ENCODE assay signal across 8 mouse cellular contexts in genomic region chr17:24251320-24252069, GRCm38 (mm10). TPM values are rescaled to one million over a fixed set of nuclear protein-coding genes. Genes with fewer than 3 reads are reported as not detected.
A peak's percentile ranks its signal among the peaks of the same experiment; 100 is the strongest.
DNase-seq lines count a peak whose midpoint lies in the region; ATAC-seq lines count a peak whose summit lies in the region.

TSS of gene Ccnf (minus strand) at chr17:24251484.

- H3K27ac ChIP-seq in hindbrain, embryonic 12.5 days = peak within 1 kb of the TSS; percentile 76

- peak within 1 kb of the TSS; percentile 82 for H3K4me2 ChIP-seq in hindbrain, embryonic 12.5 days (replicated peaks)

- H3K4me1 ChIP-seq in hindbrain, embryonic 12.5 days = peaks cover 16% of the 10 kb centered on the region

- H3K27me3 ChIP-seq in hindbrain, embryonic 12.5 days = no peaks in the 10 kb centered on the region

- H3K4me3 ChIP-seq in hindbrain, embryonic 12.5 days = peak within 1 kb of the TSS; percentile 76

- H3K9me3 ChIP-seq in hindbrain, embryonic 12.5 days (replicated peaks) = no peaks in the 10 kb centered on the region

- peak within 1 kb of the TSS; percentile 78 for H3K9ac ChIP-seq in hindbrain, embryonic 12.5 days

- WGBS in hindbrain, embryonic 12.5 days = under 1% methylated on average over 48 of the region's 48 CpGs

- peaks cover 19% of the 10 kb centered on the region for H3K36me3 ChIP-seq in hindbrain, embryonic 12.5 days

- peak; percentile 98 for DNase-seq in NIH3T3 (ENCODE audit: low read depth)
- peak; percentile 96 to 98 for DNase-seq in cerebellum, postnatal 10 days
- peak; percentile 95 to 96 for DNase-seq in frontal cortex, postnatal 10 days (ENCODE audit: low spot score in 2 of 2)
- peak; percentile 95 to 98 for DNase-seq in layer of hippocampus, postnatal 14 days (ENCODE audit: low spot score in 2 of 2)
- DNase-seq in lung, postnatal 14 days = peak; percentile 94
- DNase-seq in retina, adult 2 months (ENCODE audit: low read depth, low spot score) = peak; percentile 90
- DNase-seq in thymus, postnatal 36 days = peak; percentile 96 to 97

- peak; percentile 100 for ATAC-seq in hindbrain, embryonic 12.5 days (ENCODE audit: low FRiP score)

RNA-seq across cellular contexts. Expression of gene Ccnf, which starts in this region (rescaled TPM):
- polyA plus RNA-seq in hindbrain, embryonic 12.5 days (2016; fragmentation: Nextera tagmentation; extraction: Ambion mirVana) = 49.2 and 53.3 TPM in 2 replicates
- 1 to 10 TPM; 5.9 to 8.2 TPM for total RNA-seq in layer of hippocampus, postnatal 14 days (2021)

Comparison
In these comparisons a context has a peak if more than half of its experiments do, and no peak if none do; other contexts are left out.
1. Peak in every context shown above with its lines: DNase-seq, ATAC-seq, H3K4me3 ChIP-seq and H3K27ac ChIP-seq.